Mouse (Mus musculus) megakaryocyte, adult 5-6 weeks (primary cell): ENCODE data around the gene Wdr35. TPM values are rescaled to one million over a fixed set of nuclear protein-coding genes. Genes with fewer than 3 reads are reported as not detected.

Experiments used
- ATAC-seq: 2 replicates; pipeline ENCODE4 v1.8.0; 2016; ENCODE audit warnings: mild to moderate bottlenecking, inconsistent platforms; ENCODE audit not compliant: poor library complexity, severe bottlenecking
- total RNA-seq, 2 experiments: library from RNA; stranded (forward) in 1 of 2; stranded (reverse) in 1 of 2; fragments of 153-499, 151-499 nt in 1 of 2; fragments of 221-1000, 200-1000 nt in 1 of 2; gene quantifications; 2 replicates each; pipeline versions ENCODE4 v1.2.3 to v1.2.4; 2015 to 2017

Wdr35 gene
- total RNA-seq, 2 experiments from 2014 or later: 0.44 to 1.1 TPM

- ATAC-seq: no peak
These were observed 73.0 kb downstream of the Wdr35 start for GRCm38 (mm10) chr12:9046674-9047073.

GRCm38 (mm10) chr12:9048090-9048489 lies 74.4 kb downstream of the Wdr35 start:
- no peak for ATAC-seq

DNA sequence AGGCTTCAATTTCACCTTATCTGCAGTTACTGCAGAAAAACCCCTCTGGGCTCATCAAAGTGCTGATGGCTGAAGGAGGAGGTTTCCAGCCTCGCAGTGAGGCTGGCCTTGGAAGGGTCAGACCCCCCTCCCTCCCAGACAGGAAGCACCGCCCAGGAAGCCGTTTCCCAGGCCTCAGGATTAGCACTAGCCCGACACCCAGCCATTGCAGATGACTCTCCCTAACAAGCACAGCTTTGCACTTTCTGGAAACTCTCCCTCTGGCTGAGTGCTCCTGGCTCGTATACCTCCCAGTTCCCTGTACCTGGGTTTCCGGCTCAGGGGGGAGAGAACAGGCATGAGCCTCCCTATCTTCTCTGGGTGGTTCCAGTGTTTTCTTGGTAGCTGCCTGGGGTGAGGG lies 77.1 kb downstream of the Wdr35 start:
- ATAC-seq: no peak

GRCm38 (mm10) chr12:9052075-9052829 lies 78.6 kb downstream of the Wdr35 start:
- ATAC-seq: peak; percentile 91

DNA sequence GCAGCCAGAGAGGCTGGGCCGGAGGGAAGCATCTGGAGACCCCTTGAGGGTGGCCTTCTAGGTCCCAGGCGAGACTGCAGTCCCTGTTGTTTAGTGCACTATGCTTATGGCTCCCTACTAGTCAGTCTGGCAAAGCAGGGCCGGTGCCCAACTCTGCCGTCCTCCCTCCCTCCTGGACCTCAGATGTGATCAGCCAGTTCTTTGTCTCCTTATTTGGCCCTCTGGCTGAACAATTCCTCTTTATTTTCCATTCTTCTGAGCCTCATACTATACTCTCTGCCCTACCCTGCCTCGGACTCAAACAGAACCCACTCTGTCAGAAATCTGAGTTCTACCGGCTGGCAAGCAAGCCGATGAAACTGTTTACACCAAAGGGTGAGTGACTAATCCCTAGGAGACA lies 79.7 kb downstream of the Wdr35 start:
- ATAC-seq: no peak

- ATAC-seq: no peak
These were observed 80.3 kb downstream of the Wdr35 start for GRCm38 (mm10) chr12:9054012-9054411.

DNA sequence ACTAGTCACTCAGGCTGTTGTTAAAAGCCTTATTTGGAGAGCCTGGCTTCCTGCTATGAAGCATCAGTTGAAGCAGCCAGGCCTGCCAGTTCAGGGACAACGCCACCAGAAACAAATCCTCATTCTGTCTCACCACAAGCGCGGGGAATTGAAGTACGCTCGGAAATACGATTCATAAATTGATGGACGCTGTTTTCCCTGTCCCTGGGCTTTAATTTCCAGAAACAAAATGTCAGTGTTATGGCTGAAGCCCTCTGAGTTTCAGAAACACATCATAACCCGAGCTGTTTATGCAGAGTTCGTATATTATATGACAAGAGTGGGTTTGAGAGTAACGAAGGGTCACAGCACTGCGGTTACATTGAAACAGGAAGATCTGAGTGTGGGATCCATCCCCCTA lies 81.6 kb downstream of the Wdr35 start:
- ATAC-seq: no peak

DNA sequence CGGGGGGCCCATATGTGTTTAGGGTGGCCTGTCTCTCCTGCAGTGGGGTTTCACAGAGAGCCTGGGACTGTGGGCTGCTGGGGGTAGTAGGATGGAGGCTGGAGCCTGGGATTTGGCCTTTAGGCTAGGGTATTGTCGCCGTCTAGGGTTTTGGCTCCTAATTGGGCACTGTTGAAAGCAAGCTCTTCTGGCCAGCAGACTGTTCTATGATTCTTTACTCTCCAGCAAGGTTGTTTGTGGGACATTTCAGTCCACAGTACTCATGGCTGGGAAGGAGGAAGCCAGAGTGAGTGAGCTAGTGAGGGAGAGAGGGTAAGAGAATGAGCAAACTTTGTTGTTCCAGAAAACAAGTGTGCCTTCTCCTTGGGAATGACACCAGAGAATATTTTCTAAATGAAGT lies 85.8 kb downstream of the Wdr35 start:
- no peak for ATAC-seq

DNA sequence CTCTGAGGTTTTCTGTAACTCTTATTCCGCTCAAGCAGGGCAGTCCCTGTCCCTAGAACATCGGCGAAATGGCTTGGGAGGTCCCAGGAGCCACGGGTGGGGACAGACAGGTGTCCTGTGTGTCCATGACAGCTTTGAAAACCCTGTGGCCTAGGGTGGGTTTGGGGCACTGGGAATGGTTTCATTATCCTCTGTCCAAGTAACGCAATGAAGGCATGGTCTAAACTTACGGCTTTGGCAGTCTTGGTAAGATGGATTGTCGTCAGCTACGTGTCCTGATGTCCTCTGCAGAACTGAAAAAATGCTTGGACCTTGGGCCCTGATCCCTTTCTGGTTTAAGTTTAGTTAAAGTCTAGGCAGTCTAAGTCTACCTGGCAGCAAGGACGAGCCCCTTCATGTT lies 86.3 kb downstream of the Wdr35 start:
- ATAC-seq: no peak

DNA sequence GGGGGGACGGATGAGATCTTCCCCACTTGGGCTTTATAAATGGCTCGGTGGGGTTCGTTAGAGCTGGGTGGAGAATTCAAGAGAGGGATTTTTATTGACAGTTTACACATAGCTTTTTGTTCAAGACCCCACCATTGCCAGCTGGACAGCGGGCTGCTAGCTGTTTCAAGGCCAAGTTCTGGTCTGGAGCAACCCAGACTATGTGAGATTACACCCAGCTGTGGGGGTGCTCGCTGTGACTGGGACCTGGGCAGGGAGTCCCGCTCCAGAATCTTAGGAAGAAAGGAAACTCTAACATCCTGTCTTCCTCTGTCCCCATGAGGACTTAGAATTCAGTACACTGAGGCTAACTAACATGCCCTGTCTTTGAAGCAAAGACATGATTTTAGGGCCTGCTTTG lies 89.9 kb downstream of the Wdr35 start:
- ATAC-seq: no peak

- ATAC-seq: no peak
These were observed 97.4 kb downstream of the Wdr35 start for GRCm38 (mm10) chr12:9071058-9071457.

DNA sequence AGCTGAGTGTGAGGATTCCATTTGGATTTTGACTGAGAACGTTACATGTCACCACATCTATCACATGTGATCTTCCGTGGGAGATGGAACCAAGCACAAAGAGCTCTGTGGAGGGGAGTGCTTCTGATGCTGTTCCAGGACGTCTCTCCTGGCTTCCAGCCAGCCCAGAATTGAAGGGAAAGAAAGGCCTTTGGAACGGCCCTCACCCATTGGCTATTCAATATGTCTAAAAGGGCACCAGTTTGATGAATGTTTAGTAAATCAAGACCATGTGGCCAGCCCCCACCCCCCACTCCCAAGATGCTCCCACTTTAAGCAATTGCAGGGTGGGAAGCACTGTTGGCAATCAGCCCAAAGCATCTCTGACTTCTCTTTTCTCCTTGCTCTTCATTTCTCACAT lies 97.8 kb downstream of the Wdr35 start:
- ATAC-seq: no peak

DNA sequence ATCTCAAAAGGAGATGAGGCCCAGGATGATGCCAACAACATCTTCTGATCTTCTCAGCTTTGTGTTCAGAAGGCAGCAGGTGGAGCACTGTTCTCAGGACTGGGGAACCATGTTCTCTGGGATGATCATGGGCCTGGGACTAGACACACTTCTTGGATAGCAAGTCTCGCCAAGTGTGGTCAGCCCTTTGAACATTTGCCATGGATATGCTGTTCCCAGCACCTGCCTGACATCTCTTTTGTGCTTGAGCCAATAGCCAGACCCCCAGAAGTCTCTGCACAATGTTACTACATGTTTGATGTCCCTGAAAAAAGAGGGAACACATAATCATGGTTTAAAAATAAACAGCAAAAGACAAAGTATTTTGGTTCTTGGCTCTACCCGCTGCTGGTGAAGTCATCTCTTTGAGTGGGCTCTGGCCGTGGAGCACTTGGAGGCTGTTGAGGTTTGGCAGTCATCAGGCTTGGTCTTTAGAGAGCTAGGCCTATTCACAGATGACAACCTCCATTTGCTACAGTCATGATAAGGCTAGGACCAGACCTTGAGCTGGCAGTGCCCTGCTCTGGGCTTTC lies 103.9 kb downstream of the Wdr35 start:
- no peak for ATAC-seq

Other genes with a start within 250 kb of the Wdr35 start
- 0.55 and 0.83 TPM in 2 replicates for gene Sdc1, start 202.6 kb upstream of the Wdr35 start, total RNA-seq (2015)
- 0.77 and 1.2 TPM in 2 replicates for gene Sdc1, start 202.6 kb upstream of the Wdr35 start, total RNA-seq (2017)
- gene Laptm4a, start 52.2 kb upstream of the Wdr35 start, total RNA-seq (2015): 121 and 132 TPM in 2 replicates
- 192 and 195 TPM in 2 replicates for gene Laptm4a, start 52.2 kb upstream of the Wdr35 start, total RNA-seq (2017)
- not detected in 2 replicates for gene Matn3, start 26.0 kb upstream of the Wdr35 start, total RNA-seq (2015)
- gene Matn3, start 26.0 kb upstream of the Wdr35 start, total RNA-seq (2017): 0.12 TPM in 1 of 2 replicates, not detected in the other
- 25.7 and 33.5 TPM in 2 replicates for gene Ttc32, start 56.1 kb downstream of the Wdr35 start, total RNA-seq (2015)
- 15.1 and 16.1 TPM in 2 replicates for gene Ttc32, start 56.1 kb downstream of the Wdr35 start, total RNA-seq (2017)